Mouse (Mus musculus) liver, embryonic 14.5 days (tissue): Measurements from ENCODE around the gene Tph1.

Source experiments
- CTCF ChIP-seq: IDR thresholded peaks from 2 replicates; pipeline ENCODE4 v1.5.1; 2016; ENCODE audit warnings: antibody characterized with exemption, low read depth, control low read depth
- EP300 ChIP-seq: IDR thresholded peaks from 2 replicates; pipeline ENCODE4 v1.6.1; 2016; ENCODE audit warnings: antibody characterized with exemption, low read depth

GRCm38 (mm10) chr7:46607031-46607426, 65.3 kb downstream of the Tph1 start:
- no peak for TF ChIP-seq CTCF
- no peak for TF ChIP-seq EP300
